Mouse (Mus musculus) cerebellum, postnatal 10 days (tissue): ENCODE data around the gene Rasip1.

Source experiments
- DNase-seq, 2 experiments: peaks; one replicate each; pipeline ENCODE4 v3.0.0; 2021; ENCODE audit warnings: mixed read lengths in 2 of 2

Gene Rasip1

DNA sequence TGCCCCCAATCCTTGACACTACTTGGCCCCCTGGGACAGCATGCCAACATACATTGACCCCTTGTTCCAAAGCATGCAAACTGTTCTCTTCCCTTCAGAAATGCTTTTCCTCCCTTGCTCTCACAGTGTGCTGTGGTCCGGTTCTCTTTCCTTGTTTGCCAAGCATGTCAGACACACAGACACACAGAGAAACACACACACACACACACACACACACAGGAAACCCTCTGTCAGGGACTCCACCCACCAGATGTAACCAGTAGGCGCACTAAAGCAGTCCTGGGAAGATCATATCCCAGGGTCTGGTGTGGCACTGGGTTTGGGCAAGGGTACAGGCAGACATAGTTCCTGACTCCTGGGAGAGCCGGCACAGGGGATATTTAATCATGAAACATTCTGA, 59.6 kb downstream of the Rasip1 start:
- DNase-seq, result peak in 1 of 2 experiments; percentile 12
